Mouse (Mus musculus): ENCODE measurements at regions not wholly inside any gene's neighbourhood (a gene's known extent, or its start where the extent isn't known, plus 50 kb on each side); places are given as distances from the start of the nearest gene placed in this dataset.

DNA sequence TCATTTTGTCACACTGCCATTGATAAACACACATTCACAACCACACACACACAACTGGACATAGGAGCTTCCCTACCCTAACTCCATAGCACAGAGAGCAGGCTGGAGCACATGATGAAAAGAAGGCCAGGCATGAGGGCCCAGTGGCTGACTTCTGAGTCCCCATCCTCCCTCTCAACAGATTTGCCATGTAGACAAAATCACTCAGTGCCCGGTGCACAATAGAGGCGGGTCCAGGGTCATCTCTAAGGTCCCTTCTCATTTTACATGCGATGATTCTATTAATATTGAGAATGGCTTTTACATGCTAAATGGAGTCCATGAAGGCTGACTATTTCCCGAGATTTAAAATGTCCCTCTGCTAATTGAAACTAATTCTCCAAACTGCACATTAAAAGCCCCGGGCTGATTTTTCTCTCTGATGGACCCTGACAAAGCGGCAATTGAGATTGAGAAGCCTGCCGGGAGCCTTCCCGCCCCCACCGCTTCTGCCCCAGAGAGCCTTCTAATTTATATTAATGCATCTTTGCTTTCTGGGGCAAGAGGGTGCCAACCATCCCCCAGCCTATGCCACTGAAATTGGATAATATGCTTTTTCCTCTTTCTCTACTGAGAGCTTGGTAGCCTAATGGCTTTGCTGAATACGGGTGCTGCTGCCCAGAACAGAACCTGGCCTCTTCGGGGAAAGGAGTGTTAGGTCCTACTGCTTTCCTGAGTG is 252.7 kb upstream of the Dio3 start:
- TF ChIP-seq POLR2A (IDR thresholded peaks at IDR 0.05; ENCODE audit: extremely low read depth, insufficient read depth, low read length) (no peak), CTCF (IDR thresholded peaks at IDR 0.05; ENCODE audit: extremely low read depth, insufficient read depth, low read length) (no peak)

Data from cortical plate, adult 2 months (tissue).